Mouse (Mus musculus) bone marrow macrophage, adult 2 months (primary cell): ENCODE data around the gene Snx9. TPM values are rescaled to one million over a fixed set of nuclear protein-coding genes. Genes with fewer than 3 reads are reported as not detected.
A peak's percentile ranks its signal among the peaks of the same experiment; 100 is the strongest.

Experiments used
- H3K27ac ChIP-seq: 2 replicates; pipeline ENCODE4 v1.5.1; 2012; ENCODE audit warnings: low read depth, low read length; ENCODE audit not compliant: insufficient read depth
- H3K4me1 ChIP-seq: 2 replicates; pipeline ENCODE4 v1.6.1; 2012; ENCODE audit warnings: low read length; ENCODE audit not compliant: control insufficient read depth, insufficient read depth
- H3K4me3 ChIP-seq: 2 replicates; pipeline ENCODE4 v1.5.1; 2012; ENCODE audit warnings: mild to moderate bottlenecking, low read length, moderate library complexity; ENCODE audit not compliant: insufficient read depth
- CTCF ChIP-seq: IDR thresholded peaks from 2 replicates; pipeline ENCODE4 v1.5.1; 2012; ENCODE audit warnings: low read depth, mild to moderate bottlenecking, low read length, moderate library complexity
- POLR2A ChIP-seq: IDR thresholded peaks from 2 replicates; pipeline ENCODE4 v1.6.1; 2012; ENCODE audit warnings: mild to moderate bottlenecking, low read depth, low read length, borderline replicate concordance
- polyA plus RNA-seq: library from polyadenylated mRNA; stranded (reverse); fragments of >200 nt; gene quantifications from 2 replicates; pipeline ENCODE4 v1.2.4, GENCODE M21; 2012; ENCODE audit not compliant: missing spikeins, insufficient read depth, insufficient read length

Gene Snx9
- polyA plus RNA-seq, 1 experiment = 77.6 TPM

GRCm38 (mm10) chr17:5827836-5828582 lies 13.1 kb upstream of the Snx9 start:
- peaks cover 8% of the 10 kb centered on the region for H3K4me1 ChIP-seq
- TF ChIP-seq POLR2A (no peak), CTCF (no peak)
- H3K27ac ChIP-seq = no peak overlapping the region
- no peak overlapping the region for H3K4me3 ChIP-seq

GRCm38 (mm10) chr17:5828583-5828836 lies 12.6 kb upstream of the Snx9 start:
- TF ChIP-seq CTCF = no peak
- TF ChIP-seq POLR2A = no peak
- H3K4me3 ChIP-seq = no peak overlapping the region
- H3K4me1 ChIP-seq = peaks cover 8% of the 10 kb centered on the region
- no peak overlapping the region for H3K27ac ChIP-seq

- no peak overlapping the region for H3K4me3 ChIP-seq
- H3K4me1 ChIP-seq = peaks cover 8% of the 10 kb centered on the region
- no peak for TF ChIP-seq POLR2A
- H3K27ac ChIP-seq = no peak overlapping the region
These were observed 12.2 kb upstream of the Snx9 start for GRCm38 (mm10) chr17:5828944-5829343.

- Histone ChIP-seq H3K4me1 (peaks cover 8% of the 10 kb centered on the region), H3K4me3 (no peak overlapping the region), H3K27ac (no peak overlapping the region)
- TF ChIP-seq POLR2A (no peak), CTCF (no peak)
These were observed 11.2 kb upstream of the Snx9 start for GRCm38 (mm10) chr17:5829930-5830329.

- Histone ChIP-seq H3K27ac (no peak overlapping the region), H3K4me1 (peaks cover 8% of the 10 kb centered on the region), H3K4me3 (no peak overlapping the region)
- no peak for TF ChIP-seq POLR2A
- no peak for TF ChIP-seq CTCF
These were observed 10.7 kb upstream of the Snx9 start for GRCm38 (mm10) chr17:5830382-5830781.

- Histone ChIP-seq H3K4me1 (peaks cover 8% of the 10 kb centered on the region), H3K27ac (no peak overlapping the region), H3K4me3 (no peak overlapping the region)
- TF ChIP-seq POLR2A (no peak), CTCF (no peak)
These were observed 10.3 kb upstream of the Snx9 start for GRCm38 (mm10) chr17:5830832-5831231.

GRCm38 (mm10) chr17:5831257-5831806 lies 9.8 kb upstream of the Snx9 start:
- H3K27ac ChIP-seq = no peak overlapping the region
- TF ChIP-seq CTCF = no peak
- no peak for TF ChIP-seq POLR2A
- no peak overlapping the region for H3K4me3 ChIP-seq
- H3K4me1 ChIP-seq = peaks cover 8% of the 10 kb centered on the region

- H3K4me3 ChIP-seq = no peak overlapping the region
- H3K27ac ChIP-seq = no peak overlapping the region
- H3K4me1 ChIP-seq = peaks cover 8% of the 10 kb centered on the region
- TF ChIP-seq POLR2A = no peak
- no peak for TF ChIP-seq CTCF
These were observed 7.0 kb upstream of the Snx9 start for GRCm38 (mm10) chr17:5834166-5834565.

GRCm38 (mm10) chr17:5834798-5835328 lies 6.3 kb upstream of the Snx9 start:
- TF ChIP-seq CTCF (no peak), POLR2A (no peak)
- no peak overlapping the region for H3K4me3 ChIP-seq
- H3K27ac ChIP-seq = no peak overlapping the region
- peaks cover 5% of the 10 kb centered on the region for H3K4me1 ChIP-seq

- Histone ChIP-seq H3K4me3 (peak overlapping the region; percentile 5; the same call in 1 of the 2 replicates), H3K4me1 (peaks cover 18% of the 10 kb centered on the region), H3K27ac (no peak overlapping the region; the same call in 1 of the 2 replicates)
- TF ChIP-seq CTCF (no peak), POLR2A (no peak)
These were observed 1.4 kb upstream of the Snx9 start for GRCm38 (mm10) chr17:5839549-5840240.
